Mouse (Mus musculus) olfactory bulb, adult 2 months (tissue): Measurements from ENCODE around the gene Cldnd1. TPM values are rescaled to one million over a fixed set of nuclear protein-coding genes. Genes with fewer than 3 reads are reported as not detected.

Experiments
- H3K27ac ChIP-seq: fragments of 200-500 bp; 2 replicates; pipeline ENCODE4 v1.5.1; 2012; ENCODE audit warnings: low read depth, low read length; ENCODE audit not compliant: insufficient read depth
- H3K4me1 ChIP-seq: fragments of 200-500 bp; 2 replicates; pipeline ENCODE4 v1.6.1; 2012; ENCODE audit warnings: low read length; ENCODE audit not compliant: control insufficient read depth, insufficient read depth
- H3K4me3 ChIP-seq: fragments of 200-500 bp; 2 replicates; pipeline ENCODE4 v1.5.1; 2012; ENCODE audit warnings: mild to moderate bottlenecking, low read depth, low read length, moderate library complexity; ENCODE audit not compliant: insufficient read depth
- CTCF ChIP-seq: fragments of 200-500 bp; IDR thresholded peaks from 2 replicates; pipeline ENCODE4 v1.5.1; 2012; ENCODE audit warnings: low read depth, mild to moderate bottlenecking, low read length, moderate library complexity; ENCODE audit not compliant: insufficient read depth
- POLR2A ChIP-seq: fragments of 200-500 bp; IDR thresholded peaks from 2 replicates; pipeline ENCODE4 v1.6.1; 2012; ENCODE audit warnings: mild to moderate bottlenecking, low read depth, low read length, moderate library complexity; ENCODE audit not compliant: insufficient read depth
- WGBS: fragments of 180-500 bp; shearing (Covaris S2); methylation state at CpG from one replicate; pipeline ENCODE4 v1.1.7; 2018; 5-methylcytosine and 5-hydroxymethylcytosine counted together
- polyA plus RNA-seq: library from polyadenylated mRNA; stranded (reverse); fragments of >200 nt; gene quantifications from 2 replicates; pipeline ENCODE4 v1.2.4, GENCODE M21; 2012; ENCODE audit warnings: low replicate concordance; ENCODE audit not compliant: missing spikeins, insufficient read depth, insufficient read length

Gene Cldnd1
- polyA plus RNA-seq, 1 experiment = not detected

GRCm38 (mm10) chr16:58703382-58704124 is 24.2 kb upstream of the Cldnd1 start:
- TF ChIP-seq POLR2A (no peak), CTCF (no peak)
- no peak overlapping the region for H3K27ac ChIP-seq
- WGBS = 46% methylated on average over 10 of the region's 10 CpGs
- no peak overlapping the region for H3K4me3 ChIP-seq
- H3K4me1 ChIP-seq = no peaks in the 10 kb centered on the region

- Histone ChIP-seq H3K27ac (no peak overlapping the region), H3K4me3 (no peak overlapping the region), H3K4me1 (no peaks in the 10 kb centered on the region)
- TF ChIP-seq POLR2A = no peak
- no peak for TF ChIP-seq CTCF
Observed at GRCm38 (mm10) chr16:58704999-58705398, 22.7 kb upstream of the Cldnd1 start.

GRCm38 (mm10) chr16:58707276-58707905 is 20.3 kb upstream of the Cldnd1 start:
- no peaks in the 10 kb centered on the region for H3K4me1 ChIP-seq
- WGBS = 90% methylated on average over 4 of the region's 4 CpGs
- TF ChIP-seq CTCF (no peak), POLR2A (no peak)
- H3K27ac ChIP-seq = no peak overlapping the region
- H3K4me3 ChIP-seq = no peak overlapping the region

GRCm38 (mm10) chr16:58708601-58709475 is 18.9 kb upstream of the Cldnd1 start:
- TF ChIP-seq POLR2A (no peak), CTCF (no peak)
- no peak overlapping the region for H3K4me3 ChIP-seq
- WGBS = 81% methylated on average over 3 of the region's 3 CpGs
- no peak overlapping the region for H3K27ac ChIP-seq
- no peaks in the 10 kb centered on the region for H3K4me1 ChIP-seq

GRCm38 (mm10) chr16:58709536-58709935 is 18.2 kb upstream of the Cldnd1 start:
- H3K4me3 ChIP-seq = no peak overlapping the region
- H3K27ac ChIP-seq = no peak overlapping the region
- 91% methylated on average over 4 of the region's 4 CpGs for WGBS
- no peak for TF ChIP-seq POLR2A
- TF ChIP-seq CTCF = no peak
- H3K4me1 ChIP-seq = no peaks in the 10 kb centered on the region

- Histone ChIP-seq H3K4me3 (no peak overlapping the region), H3K4me1 (no peaks in the 10 kb centered on the region), H3K27ac (no peak overlapping the region)
- 82% methylated on average over 8 of the region's 8 CpGs for WGBS
- TF ChIP-seq CTCF (no peak), POLR2A (no peak)
Observed at GRCm38 (mm10) chr16:58712221-58712620, 15.5 kb upstream of the Cldnd1 start.

GRCm38 (mm10) chr16:58713128-58713527 is 14.6 kb upstream of the Cldnd1 start:
- no peak for TF ChIP-seq CTCF
- TF ChIP-seq POLR2A = no peak
- 98% methylated on average over 1 of the region's 1 CpGs for WGBS

GRCm38 (mm10) chr16:58715018-58715417 is 12.7 kb upstream of the Cldnd1 start:
- Histone ChIP-seq H3K4me1 (no peaks in the 10 kb centered on the region), H3K27ac (no peak overlapping the region), H3K4me3 (no peak overlapping the region)
- no peak for TF ChIP-seq POLR2A
- TF ChIP-seq CTCF = no peak
- 72% methylated on average over 4 of the region's 4 CpGs for WGBS

More at GRCm38 (mm10) chr16:58713128-58713527, 14.6 kb upstream of the Cldnd1 start:
- no peaks in the 10 kb centered on the region for H3K4me1 ChIP-seq
- H3K4me3 ChIP-seq = no peak overlapping the region
- no peak overlapping the region for H3K27ac ChIP-seq

GRCm38 (mm10) chr16:58718666-58719120 is 9.0 kb upstream of the Cldnd1 start, which contains the start of gene Gpr15:
Gene Gpr15 (minus strand): TSS chr16:58719070.
- 95% methylated on average over 7 of the region's 7 CpGs for WGBS

More at GRCm38 (mm10) chr16:58718666-58719120, 9.0 kb upstream of the Cldnd1 start, which contains the start of gene Gpr15:
- H3K27ac ChIP-seq = no peak within 1 kb of the TSS
- no peak for TF ChIP-seq POLR2A
- TF ChIP-seq CTCF = no peak
- H3K4me1 ChIP-seq = no peaks in the 10 kb centered on the region
- H3K4me3 ChIP-seq = no peak within 1 kb of the TSS
